ENCODE assay signal across 8 mouse cellular contexts in genomic region chr16:18686916-18687315, GRCm38 (mm10). TPM values are rescaled to one million over a fixed set of nuclear protein-coding genes. Genes with fewer than 3 reads are reported as not detected.
A peak's percentile ranks its signal among the peaks of the same experiment; 100 is the strongest.
DNase-seq lines count a peak whose midpoint lies in the region; ATAC-seq lines count a peak whose summit lies in the region.

No protein-coding gene starts in this region.

- H3K4me3 ChIP-seq in midbrain, embryonic 11.5 days (ENCODE audit: low read depth, low read length): peak overlapping the region; percentile 16; the same call in 1 of the 2 replicates

- DNase-seq in CD4-positive, CD25-positive, alpha-beta regulatory T cell, adult 2 months (ENCODE audit: low read depth, low spot score): peak; percentile 36
- peak; percentile 74 for DNase-seq in embryo, embryonic 11.5 days (ENCODE audit: low read depth, low spot score)
- peak; percentile 85 for DNase-seq in kidney, adult 11 months
- peak; percentile 79 for DNase-seq in left cerebral cortex, postnatal 4 days
- peak; percentile 98 for DNase-seq in midbrain, embryonic 11.5 days (ENCODE audit: low spot score, missing footprints)
- DNase-seq in right cerebral cortex, postnatal 4 days: peak; percentile 49

- no peaks in the 10 kb centered on the region for H3K9me3 ChIP-seq in midbrain, embryonic 11.5 days (ENCODE audit: control insufficient read depth, low read length)

- H3K4me2 ChIP-seq in midbrain, embryonic 11.5 days: peak overlapping the region; percentile 39; the same call in 1 of the 2 replicates

- H3K27me3 ChIP-seq in midbrain, embryonic 11.5 days (ENCODE audit: control insufficient read depth, insufficient read depth, low read length): no peaks in the 10 kb centered on the region

- ATAC-seq in CD4-positive, CD25-positive, alpha-beta regulatory T cell, adult 4 months: no peak
- peak; percentile 99 for ATAC-seq in granulocyte monocyte progenitor cell, adult 5-6 weeks (replicated peaks; ENCODE audit: poor library complexity, severe bottlenecking)
- ATAC-seq in midbrain, embryonic 11.5 days (ENCODE audit: low FRiP score): peak; percentile 97

- intact Hi-C loops in left cerebral cortex, postnatal 4 days (cut with DNase I): no loop called here

- WGBS in midbrain, embryonic 11.5 days: under 1% methylated on average over 17 of the region's 17 CpGs

- H3K4me1 ChIP-seq in midbrain, embryonic 11.5 days (ENCODE audit: control insufficient read depth, insufficient read depth, low read length): peaks cover 16% of the 10 kb centered on the region

- H3K27ac ChIP-seq in midbrain, embryonic 11.5 days (ENCODE audit: low read depth, low read length): peak overlapping the region; percentile 57; the same call in 1 of the 2 replicates

- no peaks in the 10 kb centered on the region for H3K36me3 ChIP-seq in midbrain, embryonic 11.5 days (ENCODE audit: control insufficient read depth, insufficient read depth, low read length)

- peak overlapping the region; percentile 33; the same call in 1 of the 2 replicates for H3K9ac ChIP-seq in midbrain, embryonic 11.5 days (ENCODE audit: low read length)

RNA-seq across cellular contexts. Expression of gene Sept5, which starts 57.2 kb away (rescaled TPM):
- 1 to 10 TPM in 1 of 2 experiments, under 1 TPM in 1; 0.36 to 1.5 TPM for polyA plus RNA-seq in CD4-positive, CD25-positive, alpha-beta regulatory T cell, adult 4 months (2017; shearing (Covaris generic))
- not detected in 2 replicates for total RNA-seq in granulocyte monocyte progenitor cell, adult 5-6 weeks (2014; fragmentation: Nextera tagmentation)
- total RNA-seq in granulocyte monocyte progenitor cell, adult 5-6 weeks (2017): 1.8 and 2.6 TPM in 2 replicates
- total RNA-seq in left cerebral cortex, postnatal 4 days (2021): 100 to 1,000 TPM; 555 to 571 TPM
- 40.7 and 52.0 TPM in 2 replicates for polyA plus RNA-seq in midbrain, embryonic 11.5 days (2014; fragmentation: Nextera tagmentation; extraction: Ambion mirVana)

Comparison
In these comparisons a context has a peak if more than half of its experiments do, and no peak if none do; other contexts are left out.
1. DNase-seq: peak in every context shown above with its lines; median percentile 98 in midbrain, embryonic 11.5 days; 85 in kidney, adult 11 months; 79 in left cerebral cortex, postnatal 4 days; 74 in embryo, embryonic 11.5 days; 49 in right cerebral cortex, postnatal 4 days; 36 in CD4-positive, CD25-positive, alpha-beta regulatory T cell, adult 2 months.
2. RNA of gene Sept5, which starts 57.2 kb away (total RNA-seq): 555 to 571 TPM in left cerebral cortex, postnatal 4 days; 1.8 to 2.6 TPM in granulocyte monocyte progenitor cell, adult 5-6 weeks; every median in the first group is over 100 times any median in the second.